Mouse (Mus musculus): ENCODE results near the gene Stpg3.

GRCm38 (mm10) chr2:25170326-25171100, 43.9 kb downstream of the Stpg3 start:
- no peak for TF ChIP-seq ZC3H11A (IDR thresholded peaks at IDR 0.05; ENCODE audit: borderline replicate concordance, low read depth, low read length)
- TF ChIP-seq CHD2 (IDR thresholded peaks at IDR 0.05; ENCODE audit: low read depth, low read length): no peak
- TF ChIP-seq HCFC1 (IDR thresholded peaks at IDR 0.05; ENCODE audit: borderline replicate concordance, insufficient read depth, low read length): no peak

All from ES-E14 (cell line).